Mouse (Mus musculus) myocyte (in vitro differentiated cells): Measurements from ENCODE around the gene Mical3.

ENCODE experiments used
- CEBPB ChIP-seq: IDR thresholded peaks from 2 replicates; pipeline ENCODE4 v1.6.1; 2011; ENCODE audit warnings: mild to moderate bottlenecking, moderate library complexity; ENCODE audit not compliant: poor library complexity, insufficient read depth, severe bottlenecking
- E2F4 ChIP-seq: IDR thresholded peaks from one replicate; pipeline ENCODE4 v1.6.1; 2011; ENCODE audit warnings: mild to moderate bottlenecking, control low read depth, moderate library complexity; ENCODE audit not compliant: insufficient read depth
- MAX ChIP-seq: IDR thresholded peaks from one replicate; pipeline ENCODE4 v1.6.1; 2011; ENCODE audit warnings: low read depth, mild to moderate bottlenecking, control low read depth
- MYOG ChIP-seq, 3 experiments: IDR thresholded peaks; one replicate each; pipeline ENCODE4 v1.6.1; 2011; ENCODE audit warnings: control low read depth in 2 of 3, low read depth in 2 of 3, mild to moderate bottlenecking in 2 of 3; ENCODE audit not compliant: insufficient read length in 2 of 3, control insufficient read depth in 1 of 3, insufficient read depth in 1 of 3
- POLR2A ChIP-seq: IDR thresholded peaks from one replicate; pipeline ENCODE4 v1.6.1; 2011; ENCODE audit warnings: low read depth, mild to moderate bottlenecking, control low read depth, moderate library complexity; ENCODE audit not compliant: insufficient read length
- REST ChIP-seq: IDR thresholded peaks from one replicate; pipeline ENCODE4 v1.6.1; 2011; ENCODE audit warnings: mild to moderate bottlenecking, control low read depth, moderate library complexity; ENCODE audit not compliant: insufficient read depth, insufficient read length
- SRF ChIP-seq: IDR thresholded peaks from one replicate; pipeline ENCODE4 v1.6.1; 2011; ENCODE audit warnings: low read depth; ENCODE audit not compliant: control insufficient read depth, insufficient read length
- USF1 ChIP-seq: IDR thresholded peaks from one replicate; pipeline ENCODE4 v1.6.1; 2011; ENCODE audit warnings: low read depth, mild to moderate bottlenecking, control low read depth, moderate library complexity

DNA sequence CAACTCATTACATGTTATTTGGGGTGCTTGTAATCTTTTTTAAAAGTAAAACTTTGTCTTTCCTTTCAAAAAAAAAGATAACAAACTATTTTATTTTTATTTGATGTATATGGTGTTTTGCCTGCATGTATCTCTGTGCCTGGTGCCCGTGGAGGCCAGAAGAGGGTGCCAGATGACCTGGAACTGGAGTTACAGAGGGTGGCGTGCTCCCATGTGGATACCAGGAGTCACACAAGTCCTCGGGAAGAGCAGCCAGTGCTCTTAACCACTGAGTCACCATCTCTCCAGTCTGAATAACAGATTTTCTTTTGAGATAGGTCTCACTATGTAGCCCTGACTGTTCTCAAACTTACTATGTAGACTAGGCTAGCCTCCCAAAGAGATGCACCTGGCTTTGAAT, 221.3 kb downstream of the Mical3 start:
- no peak for TF ChIP-seq POLR2A
- no peak for TF ChIP-seq E2F4
- TF ChIP-seq REST = no peak
- TF ChIP-seq USF1 = no peak
- TF ChIP-seq SRF = no peak
- no peak for TF ChIP-seq MAX
- no peak for TF ChIP-seq CEBPB
- no peak for TF ChIP-seq MYOG (IDR thresholded peaks at IDR 0.05; ENCODE audit: control insufficient read depth in 1 of 3, insufficient read depth in 1 of 3, insufficient read length in 2 of 3, low read depth in 2 of 3)
